Mouse (Mus musculus) cortical plate, adult 2 months (tissue): ENCODE measurements at regions not wholly inside any gene's neighbourhood (a gene's known extent, or its start where the extent isn't known, plus 50 kb on each side); places are given as distances from the start of the nearest gene placed in this dataset.

Experiments
- H3K27ac ChIP-seq: fragments of 200-500 bp; 2 replicates; pipeline ENCODE4 v1.5.1; 2012; ENCODE audit warnings: low read length, control low read depth, inconsistent platforms; ENCODE audit not compliant: insufficient read depth
- H3K4me1 ChIP-seq: fragments of 200-500 bp; 2 replicates; pipeline ENCODE4 v1.6.1; 2011; ENCODE audit warnings: low read length; ENCODE audit not compliant: control insufficient read depth, insufficient read depth
- H3K4me3 ChIP-seq: fragments of 200-500 bp; 2 replicates; pipeline ENCODE4 v1.5.1; 2011; ENCODE audit warnings: mild to moderate bottlenecking, low read length, control low read depth; ENCODE audit not compliant: insufficient read depth
- CTCF ChIP-seq: fragments of 200-500 bp; IDR thresholded peaks from 2 replicates; pipeline ENCODE4 v1.5.1; 2011; ENCODE audit warnings: mild to moderate bottlenecking, control low read depth, low read length; ENCODE audit not compliant: insufficient read depth; ENCODE audit errors: extremely low read depth
- POLR2A ChIP-seq: fragments of 200-500 bp; IDR thresholded peaks from 2 replicates; pipeline ENCODE4 v1.6.1; 2011; ENCODE audit warnings: mild to moderate bottlenecking, low read length, control low read depth; ENCODE audit not compliant: insufficient read depth; ENCODE audit errors: extremely low read depth

- TF ChIP-seq POLR2A, result no peak
- TF ChIP-seq CTCF, result no peak
- Histone ChIP-seq H3K4me3 (no peak overlapping the region), H3K4me1 (no peaks in the 10 kb centered on the region), H3K27ac (no peak overlapping the region)
Observed at GRCm38 (mm10) chr3:150999652-151000051, 438.0 kb upstream of the Adgrl4 start.

DNA sequence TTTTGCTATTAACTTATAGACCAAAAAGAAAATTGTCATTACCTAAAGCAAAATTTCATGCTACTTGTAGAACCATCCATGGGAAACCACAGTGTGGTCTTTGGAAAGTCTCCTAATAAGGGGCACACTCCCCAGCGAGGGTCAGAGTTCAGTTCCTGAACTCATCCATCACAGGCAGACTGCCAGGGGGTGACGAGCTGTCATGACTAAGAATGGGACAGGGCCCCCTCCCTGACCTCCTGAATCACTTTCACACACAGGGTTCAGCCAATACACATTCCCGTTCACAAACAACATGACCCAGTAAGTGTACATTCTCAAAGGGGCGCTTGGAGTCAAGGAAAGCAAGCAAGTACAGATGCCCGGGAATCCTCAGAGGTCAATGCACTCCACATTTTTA lies 437.5 kb upstream of the Adgrl4 start:
- TF ChIP-seq CTCF, result no peak
- no peak for TF ChIP-seq POLR2A
- Histone ChIP-seq H3K4me1 (no peaks in the 10 kb centered on the region), H3K27ac (no peak overlapping the region), H3K4me3 (no peak overlapping the region)

- TF ChIP-seq CTCF, result peak; percentile 66
- no peak for TF ChIP-seq POLR2A
- H3K4me1 ChIP-seq, result no peaks in the 10 kb centered on the region
- no peak overlapping the region for H3K27ac ChIP-seq
- H3K4me3 ChIP-seq, result no peak overlapping the region
Observed at GRCm38 (mm10) chr3:151001881-151002412, 435.7 kb upstream of the Adgrl4 start.

DNA sequence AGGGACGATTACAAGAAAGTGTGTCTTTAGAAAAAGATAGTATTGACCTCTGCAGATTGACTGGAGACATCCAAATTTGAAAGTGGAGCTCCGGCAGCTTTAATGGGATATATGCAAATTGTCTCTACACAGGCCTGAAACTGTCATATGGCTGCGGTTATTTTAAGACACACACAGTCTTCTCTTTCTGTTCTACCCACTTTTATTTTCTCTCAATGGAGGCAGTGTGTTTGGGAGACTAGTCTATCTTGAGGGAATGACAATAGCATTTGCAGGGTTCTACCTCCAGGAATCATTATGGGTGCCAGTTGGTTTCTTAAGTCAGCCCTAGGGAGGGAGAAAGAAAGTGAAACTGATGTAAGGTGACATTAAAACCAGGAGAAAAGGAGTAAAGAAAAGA lies 434.2 kb upstream of the Adgrl4 start:
- Histone ChIP-seq H3K27ac (no peak overlapping the region), H3K4me3 (no peak overlapping the region), H3K4me1 (no peaks in the 10 kb centered on the region)
- TF ChIP-seq CTCF, result no peak
- no peak for TF ChIP-seq POLR2A

GRCm38 (mm10) chr3:151003990-151004389 lies 433.7 kb upstream of the Adgrl4 start:
- TF ChIP-seq POLR2A (no peak), CTCF (no peak)
- H3K27ac ChIP-seq, result no peak overlapping the region
- no peak overlapping the region for H3K4me3 ChIP-seq
- no peaks in the 10 kb centered on the region for H3K4me1 ChIP-seq

DNA sequence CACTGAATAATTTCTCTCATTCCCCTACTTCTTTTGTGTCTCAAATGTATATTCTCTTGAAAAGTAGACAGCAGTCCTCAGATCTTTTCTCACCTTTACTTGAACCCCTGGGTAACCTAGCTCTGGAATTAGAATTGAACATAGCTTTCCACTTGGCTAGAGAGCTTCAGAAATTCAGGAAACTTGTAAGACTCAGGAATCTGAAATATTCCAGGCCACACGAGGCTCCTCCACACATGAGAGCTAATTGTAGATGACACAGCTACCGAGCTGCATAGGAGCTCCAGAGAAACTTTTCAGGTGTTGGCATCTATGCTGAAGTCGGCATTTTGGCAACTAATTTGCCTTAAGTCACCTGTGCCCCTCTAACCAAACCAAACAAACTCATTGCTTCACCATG lies 417.7 kb upstream of the Adgrl4 start:
- Histone ChIP-seq H3K27ac (no peak overlapping the region), H3K4me1 (no peaks in the 10 kb centered on the region), H3K4me3 (no peak overlapping the region)
- no peak for TF ChIP-seq CTCF

GRCm38 (mm10) chr3:151057491-151057890 lies 380.2 kb upstream of the Adgrl4 start:
- H3K27ac ChIP-seq, result no peak overlapping the region
- no peaks in the 10 kb centered on the region for H3K4me1 ChIP-seq
- no peak overlapping the region for H3K4me3 ChIP-seq
- no peak for TF ChIP-seq POLR2A
- TF ChIP-seq CTCF, result no peak

DNA sequence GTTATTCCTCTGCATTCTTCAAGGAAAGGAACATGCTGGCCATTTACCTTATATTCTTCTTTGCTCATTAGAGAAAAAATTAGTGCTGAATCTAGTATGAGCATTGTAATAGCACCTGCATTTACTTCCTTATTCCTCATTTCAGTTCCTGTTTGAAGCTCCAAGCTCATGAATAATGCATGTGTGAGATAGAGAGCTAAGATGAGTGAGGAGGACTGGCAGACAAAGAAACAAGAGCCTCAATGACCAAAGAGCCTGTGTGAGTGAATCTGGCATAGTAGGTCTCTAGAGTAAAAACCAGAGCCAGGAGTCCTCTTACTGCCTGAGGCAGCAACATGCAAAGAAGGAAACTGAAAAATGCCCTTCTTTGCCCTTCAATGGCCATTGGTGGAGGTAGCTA lies 365.4 kb upstream of the Adgrl4 start:
- Histone ChIP-seq H3K4me3 (no peak overlapping the region), H3K4me1 (no peaks in the 10 kb centered on the region), H3K27ac (no peak overlapping the region)
- TF ChIP-seq POLR2A (no peak), CTCF (no peak)

DNA sequence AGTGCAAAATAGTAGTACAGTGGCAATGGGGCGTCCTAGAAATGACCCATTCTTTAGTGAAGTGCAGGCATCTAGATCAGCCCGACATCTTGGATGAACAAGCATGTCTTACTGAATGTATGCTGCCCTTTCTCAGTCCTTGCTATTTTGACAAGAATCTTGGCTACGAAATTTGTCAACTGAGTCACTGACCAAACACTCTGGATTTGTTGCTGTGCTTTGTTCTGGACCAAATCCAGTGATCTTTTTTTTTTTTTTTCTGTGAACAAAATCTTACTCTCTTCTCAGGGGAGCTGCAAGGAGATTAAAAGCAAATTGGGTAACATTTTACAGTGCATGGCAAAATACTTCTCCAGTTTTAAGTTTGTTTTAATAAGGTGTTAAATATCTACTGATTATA lies 320.9 kb upstream of the Adgrl4 start:
- no peak for TF ChIP-seq POLR2A
- no peak for TF ChIP-seq CTCF
- no peak overlapping the region for H3K4me3 ChIP-seq
- H3K27ac ChIP-seq, result no peak overlapping the region
- no peaks in the 10 kb centered on the region for H3K4me1 ChIP-seq

- no peak for TF ChIP-seq POLR2A
- no peak for TF ChIP-seq CTCF
- no peaks in the 10 kb centered on the region for H3K4me1 ChIP-seq
- H3K27ac ChIP-seq, result no peak overlapping the region
- no peak overlapping the region for H3K4me3 ChIP-seq
Observed at GRCm38 (mm10) chr3:151117583-151118041, 320.1 kb upstream of the Adgrl4 start.
